Mouse (Mus musculus) kidney, adult 2 months (tissue): ENCODE measurements around the gene Tnfrsf1a.

Experiments used
- CTCF ChIP-seq: fragments of 200-500 bp; conservative IDR thresholded peaks from 2 replicates; pipeline ENCODE4 v1.5.1; 2011; ENCODE audit warnings: low read depth, mild to moderate bottlenecking, control low read depth, low read length, moderate library complexity, mixed read lengths; ENCODE audit not compliant: insufficient read depth, insufficient read length
- POLR2A ChIP-seq: fragments of 200-500 bp; IDR thresholded peaks from one replicate; pipeline ENCODE4 v1.6.1; 2011; ENCODE audit warnings: low read depth, low read length, control low read depth

- no peak for TF ChIP-seq POLR2A
- no peak for TF ChIP-seq CTCF
Measured at GRCm38 (mm10) chr6:125307091-125307490, 42.1 kb upstream of the Tnfrsf1a start.
